Mouse (Mus musculus): ENCODE data around the gene C1galt1. TPM values are rescaled to one million over a fixed set of nuclear protein-coding genes. Genes with fewer than 3 reads are reported as not detected.

Gene C1galt1
- total RNA-seq (2021), result 1 to 10 TPM; 9.2 to 9.5 TPM
- long read RNA-seq, experiment 1, full-length matches to known transcripts, result 4 of 7 reads
- long read RNA-seq, experiment 1, partial matches to known transcripts, result 1 of 7 reads
- long read RNA-seq, experiment 1, other reads (novel, unspliced or antisense), result 2 of 7 reads
- long read RNA-seq, experiment 2, full-length matches to known transcripts, result 3 of 9 reads
- long read RNA-seq, experiment 2, partial matches to known transcripts, result 5 of 9 reads
- long read RNA-seq, experiment 2, other reads (novel, unspliced or antisense), result 1 of 9 reads

GRCm38 (mm10) chr6:7844802-7845679 lies at the start of gene C1galt1:
TSS of gene C1galt1 (plus strand) at chr6:7844842.
- TF ChIP-seq CTCF (conservative IDR thresholded peaks at IDR 0.05), result no peak
- no peak for DNase-seq (ENCODE audit: low spot score in 2 of 2)
- peak within 1 kb of the TSS; percentile 75 for H3K4me3 ChIP-seq
- H3K27ac ChIP-seq, result peak within 1 kb of the TSS; percentile 96

DNA sequence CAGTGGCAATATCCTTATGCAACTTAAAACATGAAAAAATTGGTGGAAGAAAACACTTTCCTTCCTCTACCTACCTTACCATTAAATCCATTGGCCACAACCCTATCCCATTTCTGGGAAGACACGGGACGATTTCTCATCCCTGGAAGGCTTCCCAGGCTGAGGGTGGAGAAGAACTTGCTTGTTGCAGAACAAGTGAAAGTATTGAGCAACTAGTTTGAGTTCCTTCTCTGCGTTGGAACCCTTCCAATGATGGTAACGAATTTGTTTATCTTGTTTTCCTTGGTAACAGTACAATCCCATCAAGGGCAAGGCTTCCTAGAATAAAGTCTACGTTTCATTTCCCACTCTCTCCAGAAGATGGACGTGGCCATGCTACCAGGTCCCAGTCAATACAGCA lies 44.7 kb upstream of the C1galt1 start:
- no peak overlapping the region for H3K27ac ChIP-seq
- no peak overlapping the region for H3K4me3 ChIP-seq

GRCm38 (mm10) chr6:7803765-7804542 lies 40.7 kb upstream of the C1galt1 start:
- no peak overlapping the region for H3K4me3 ChIP-seq
- TF ChIP-seq CTCF (conservative IDR thresholded peaks at IDR 0.05), result no peak
- DNase-seq (ENCODE audit: low spot score in 2 of 2), result no peak
- H3K27ac ChIP-seq, result no peak overlapping the region

More for the DNA sequence above, 44.7 kb upstream of the C1galt1 start:
- no peak for TF ChIP-seq CTCF (conservative IDR thresholded peaks at IDR 0.05)
- DNase-seq (ENCODE audit: low spot score in 2 of 2), result no peak

DNA sequence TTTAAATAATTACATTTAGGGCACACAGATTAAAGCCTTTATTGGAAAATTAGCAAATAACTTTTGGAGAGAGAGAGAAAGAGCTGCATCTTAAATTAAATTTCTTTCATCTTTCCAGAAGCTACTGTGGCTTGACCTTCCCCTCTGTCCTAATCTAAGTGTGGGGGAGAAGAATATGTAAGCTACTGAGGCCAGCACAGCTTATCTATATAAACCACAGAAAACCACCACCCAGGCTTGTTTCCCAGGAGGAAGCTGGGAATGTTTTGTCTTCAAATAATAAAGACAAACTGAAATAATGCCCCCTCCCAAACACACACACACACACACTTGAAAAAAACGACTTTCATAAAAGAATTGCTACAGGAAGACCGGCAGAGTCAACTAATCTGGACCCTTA lies 30.5 kb upstream of the C1galt1 start:
- TF ChIP-seq CTCF (conservative IDR thresholded peaks at IDR 0.05), result no peak
- DNase-seq (ENCODE audit: low spot score in 2 of 2), result no peak
- H3K4me3 ChIP-seq, result no peak overlapping the region
- H3K27ac ChIP-seq, result no peak overlapping the region

GRCm38 (mm10) chr6:7816233-7816632 lies 28.4 kb upstream of the C1galt1 start:
- Histone ChIP-seq H3K27ac (no peak overlapping the region), H3K4me3 (no peak overlapping the region)
- DNase-seq (ENCODE audit: low spot score in 2 of 2), result no peak
- TF ChIP-seq CTCF (conservative IDR thresholded peaks at IDR 0.05), result no peak

- TF ChIP-seq CTCF (conservative IDR thresholded peaks at IDR 0.05), result no peak
- no peak for DNase-seq (ENCODE audit: low spot score in 2 of 2)
- no peak overlapping the region for H3K4me3 ChIP-seq
- H3K27ac ChIP-seq, result no peak overlapping the region
Observed at GRCm38 (mm10) chr6:7822688-7823087, 22.0 kb upstream of the C1galt1 start.

DNA sequence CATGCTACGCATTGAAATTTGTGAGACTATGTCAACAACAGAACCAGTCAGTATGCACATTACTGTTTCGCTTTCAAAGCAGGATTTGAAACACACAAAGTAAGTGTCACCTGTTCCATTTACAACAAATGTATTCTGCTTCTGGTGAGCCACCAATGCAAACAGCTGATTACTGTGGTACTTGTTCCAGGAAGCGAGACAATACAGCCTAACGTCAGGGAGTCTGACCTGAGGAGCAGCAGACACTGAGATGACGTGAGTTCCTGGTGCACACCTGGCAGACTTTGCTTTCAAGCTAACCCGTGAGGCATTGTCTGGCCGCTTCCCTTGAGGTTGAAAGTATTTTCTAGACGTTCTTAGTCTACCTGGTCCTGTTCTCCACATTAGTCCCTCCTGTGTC lies 13.8 kb upstream of the C1galt1 start:
- DNase-seq (ENCODE audit: low spot score in 2 of 2), result no peak
- Histone ChIP-seq H3K4me3 (no peak overlapping the region), H3K27ac (no peak overlapping the region)
- TF ChIP-seq CTCF (conservative IDR thresholded peaks at IDR 0.05), result no peak

- DNase-seq (ENCODE audit: low spot score in 2 of 2), result no peak
- Histone ChIP-seq H3K4me3 (no peak overlapping the region), H3K27ac (no peak overlapping the region)
- TF ChIP-seq CTCF (conservative IDR thresholded peaks at IDR 0.05), result no peak
Observed at GRCm38 (mm10) chr6:7832564-7833175, 12.0 kb upstream of the C1galt1 start.

DNA sequence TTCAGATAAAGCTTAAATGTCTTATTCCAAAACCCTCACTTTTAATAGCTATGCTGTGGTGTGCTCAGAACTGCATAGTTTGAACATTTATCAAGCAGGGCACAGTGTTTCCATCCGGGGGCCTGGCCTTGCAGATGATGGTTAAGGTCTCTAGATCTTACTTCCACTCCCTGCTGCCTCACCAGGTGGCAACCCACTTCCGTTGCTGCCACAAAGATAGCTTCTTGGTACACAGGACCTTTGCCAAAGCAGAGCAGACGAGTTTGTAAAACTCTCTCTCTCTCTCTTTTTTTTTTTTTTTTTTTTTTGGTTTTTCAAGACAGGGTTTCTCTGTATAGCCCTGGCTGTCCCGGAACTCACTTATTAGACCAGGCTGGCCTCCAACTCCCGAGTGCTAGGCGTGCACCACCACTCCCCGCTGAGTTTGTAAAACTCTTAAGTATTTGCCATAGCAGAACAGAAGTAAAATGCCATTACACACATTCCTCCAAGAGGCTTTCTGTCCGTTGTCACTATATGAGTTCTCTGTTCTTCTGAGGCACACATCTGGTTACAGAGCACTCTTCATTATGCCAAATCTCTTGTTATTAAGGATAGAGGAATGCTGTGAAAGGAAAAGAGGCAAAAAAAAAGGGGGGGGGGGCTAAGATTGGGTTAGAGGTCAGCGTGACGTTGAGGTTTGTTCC lies 773 bp upstream of the C1galt1 start:
- peak overlapping the region; percentile 59 for H3K27ac ChIP-seq
- TF ChIP-seq CTCF (conservative IDR thresholded peaks at IDR 0.05), result no peak

DNA sequence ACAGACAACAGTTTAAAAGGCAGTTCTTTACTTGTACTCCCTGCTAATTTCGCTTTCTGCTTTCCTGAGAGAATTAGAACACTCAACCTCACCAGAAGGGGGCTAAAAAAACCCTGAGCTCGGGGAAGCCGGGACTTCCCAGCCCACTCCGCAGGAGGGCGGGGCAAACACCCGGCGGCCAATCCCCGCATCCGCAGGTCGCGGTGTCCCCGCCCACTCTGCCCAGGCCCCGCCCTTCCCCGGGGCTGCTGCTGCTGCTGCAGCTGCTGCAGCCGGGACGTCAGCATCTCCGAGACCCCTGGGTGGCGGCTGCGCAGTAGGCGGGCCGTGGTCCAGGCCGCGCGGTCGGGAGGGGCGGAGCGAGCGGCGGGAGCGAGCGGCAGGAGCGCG lies 235 bp upstream of the C1galt1 start:
- peak; percentile 96 to 99 for DNase-seq (ENCODE audit: low spot score in 2 of 2)
- peak; percentile 80 for TF ChIP-seq CTCF (conservative IDR thresholded peaks at IDR 0.05)
- Histone ChIP-seq H3K27ac (peak overlapping the region; percentile 59), H3K4me3 (peak overlapping the region; percentile 75)

More for the DNA sequence above, 773 bp upstream of the C1galt1 start:
- DNase-seq (ENCODE audit: low spot score in 2 of 2), result no peak
- peak overlapping the region; percentile 75 for H3K4me3 ChIP-seq

DNA sequence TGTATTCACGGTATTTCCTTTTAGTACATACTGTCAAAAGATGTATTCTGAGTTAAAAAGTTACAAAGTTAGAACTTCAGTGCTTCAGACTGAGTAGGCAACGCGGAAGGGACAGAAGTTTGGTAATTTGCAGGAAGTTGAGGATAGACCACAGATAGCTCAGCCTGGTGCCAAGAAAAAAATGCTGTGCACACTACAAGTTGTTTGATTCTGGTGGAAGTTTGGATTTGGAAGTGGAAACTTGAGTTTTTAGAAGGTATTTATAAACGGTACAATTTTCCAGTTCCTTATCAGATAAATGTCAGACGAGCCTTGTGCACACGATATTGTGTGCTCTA lies 1.0 kb downstream of the C1galt1 start:
- Histone ChIP-seq H3K4me3 (peak overlapping the region; percentile 75), H3K27ac (no peak overlapping the region)
- no peak for TF ChIP-seq CTCF (conservative IDR thresholded peaks at IDR 0.05)
- no peak for DNase-seq (ENCODE audit: low spot score in 2 of 2)
